Mouse (Mus musculus) gastrocnemius, adult 2 months (tissue): ENCODE data around the gene Pcnx3. TPM values are rescaled to one million over a fixed set of nuclear protein-coding genes. Genes with fewer than 3 reads are reported as not detected.

ENCODE experiments used
- DNase-seq: peaks from one replicate; pipeline ENCODE4 v3.0.0; 2022
- H3K27ac ChIP-seq: fragments of 200-600 bp; 2 replicates; pipeline ENCODE4 v1.8.1; 2022; ENCODE audit warnings: mild to moderate bottlenecking
- H3K4me3 ChIP-seq: fragments of 200-600 bp; 2 replicates; pipeline ENCODE4 v1.8.1; 2022; ENCODE audit warnings: mild to moderate bottlenecking, moderate library complexity
- CTCF ChIP-seq: fragments of 200-600 bp; IDR thresholded peaks from 2 replicates; pipeline ENCODE4 v1.8.1; 2022; ENCODE audit warnings: antibody characterized with exemption, mild to moderate bottlenecking, moderate library complexity
- intact Hi-C: fragments of 180-260 bp; cut with DNase I; formaldehyde crosslinking; loops from one replicate; pipeline ENCODE4 v1.15.1; 2025
- long read RNA-seq, 2 experiments: library from polyadenylated mRNA; stranded (forward); transcript quantifications; one replicate each; pipeline ENCODE4 v2.0.0; 2021
- total RNA-seq, 2 experiments: library from RNA; stranded (reverse); gene quantifications; 2 replicates each; pipeline ENCODE4 v1.2.3; 2021

Gene Pcnx3
- 10 to 100 TPM; 12.6 to 14.0 TPM for total RNA-seq
- long read RNA-seq, experiment 1, partial matches to known transcripts, result 5 of 10 reads
- long read RNA-seq, experiment 1, other reads (novel, unspliced or antisense), result 5 of 10 reads
- long read RNA-seq, experiment 2, full-length matches to known transcripts, result 1 of 7 reads
- long read RNA-seq, experiment 2, partial matches to known transcripts, result 3 of 7 reads
- long read RNA-seq, experiment 2, other reads (novel, unspliced or antisense), result 3 of 7 reads

- peak; percentile 5; the same call in 1 of the 2 replicates for TF ChIP-seq CTCF
- intact Hi-C loops, result loop anchor here (2.0 kb wide), 1 partner anchor 78 kb away; the partner anchor contains the start of gene Kat5
- DNase-seq, result peak; percentile 98
- H3K27ac ChIP-seq, result peak within 1 kb of the TSS; percentile 95
- peak within 1 kb of the TSS; percentile 82 for H3K4me3 ChIP-seq
Observed at GRCm38 (mm10) chr19:5688200-5689087, at the start of gene Pcnx3, which contains the start of gene Map3k11. Gene Pcnx3, minus strand, starts transcription at chr19:5688908. Gene Map3k11, plus strand, starts transcription at chr19:5688742.

GRCm38 (mm10) chr19:5734325-5734724, 45.6 kb upstream of the Pcnx3 start:
- DNase-seq, result no peak
- Histone ChIP-seq H3K27ac (no peak overlapping the region), H3K4me3 (no peak overlapping the region)
- no peak for TF ChIP-seq CTCF
- intact Hi-C loops, result no loop called here

GRCm38 (mm10) chr19:5731264-5731978, 42.7 kb upstream of the Pcnx3 start:
- H3K27ac ChIP-seq, result peak overlapping the region; percentile 91
- peak overlapping the region; percentile 82 for H3K4me3 ChIP-seq
- intact Hi-C loops, result loop anchor here (2.0 kb wide), 1 partner anchor 39 kb away; the partner anchor contains the start of gene Scyl1
- TF ChIP-seq CTCF, result no peak
- peak; percentile 94 for DNase-seq

- intact Hi-C loops, result loop anchor here (2.0 kb wide), 1 partner anchor 40 kb away; the partner anchor contains the start of gene Scyl1
- peak overlapping the region; percentile 95 for H3K27ac ChIP-seq
- peak; percentile 22; the same call in 1 of the 2 replicates for TF ChIP-seq CTCF
- H3K4me3 ChIP-seq, result peak overlapping the region; percentile 82
- DNase-seq, result no peak
Observed at GRCm38 (mm10) chr19:5730314-5731186, 41.8 kb upstream of the Pcnx3 start.

- peak; percentile 95 for DNase-seq
Observed at GRCm38 (mm10) chr19:5729444-5729815, 40.7 kb upstream of the Pcnx3 start, which contains the start of gene Fam89b. Gene Fam89b, minus strand, starts transcription at chr19:5729653.

GRCm38 (mm10) chr19:5728631-5729443, 40.1 kb upstream of the Pcnx3 start:
- no peak for TF ChIP-seq CTCF
- intact Hi-C loops, result no loop called here
- H3K4me3 ChIP-seq, result peak overlapping the region; percentile 80
- DNase-seq, result peak; percentile 80
- peak overlapping the region; percentile 95 for H3K27ac ChIP-seq

More at GRCm38 (mm10) chr19:5729444-5729815, 40.7 kb upstream of the Pcnx3 start, which contains the start of gene Fam89b:
- Histone ChIP-seq H3K27ac (peak within 1 kb of the TSS; percentile 95), H3K4me3 (peak within 1 kb of the TSS; percentile 82)
- intact Hi-C loops, result no loop called here
- no peak for TF ChIP-seq CTCF

GRCm38 (mm10) chr19:5727701-5728100, 39.0 kb upstream of the Pcnx3 start:
- peak overlapping the region; percentile 95 for H3K27ac ChIP-seq
- peak overlapping the region; percentile 80 for H3K4me3 ChIP-seq
- peak; percentile 99 for TF ChIP-seq CTCF
- peak; percentile 93 for DNase-seq
- intact Hi-C loops, result loop anchor here (1.0 to 2.0 kb wide), 2 partner anchors 16 to 37 kb away; no protein-coding TSS in a partner anchor

- intact Hi-C loops, result loop anchor here (1.0 to 2.0 kb wide), 2 partner anchors 16 to 36 kb away; no protein-coding TSS in a partner anchor
- peak overlapping the region; percentile 80 for H3K4me3 ChIP-seq
- DNase-seq, result no peak
- peak overlapping the region; percentile 95 for H3K27ac ChIP-seq
- TF ChIP-seq CTCF, result no peak
Observed at GRCm38 (mm10) chr19:5726961-5727578, 38.4 kb upstream of the Pcnx3 start.

GRCm38 (mm10) chr19:5725767-5726515, 37.2 kb upstream of the Pcnx3 start, which contains the start of gene Ehbp1l1:
Gene Ehbp1l1, minus strand, starts transcription at chr19:5726317.
- DNase-seq, result peak; percentile 91
- peak; percentile 3; the same call in 1 of the 2 replicates for TF ChIP-seq CTCF
- intact Hi-C loops, result loop anchor here (2.0 kb wide), 1 partner anchor 35 kb away; no protein-coding TSS in a partner anchor
- Histone ChIP-seq H3K4me3 (peak within 1 kb of the TSS; percentile 80), H3K27ac (peak within 1 kb of the TSS; percentile 95)
